Mouse (Mus musculus) heart, postnatal 25 days (tissue): Measurements from ENCODE around the gene Nyap2. TPM values are rescaled to one million over a fixed set of nuclear protein-coding genes. Genes with fewer than 3 reads are reported as not detected.

Source experiments
- DNase-seq: peaks from one replicate; pipeline ENCODE4 v3.0.0; 2022; ENCODE audit warnings: low spot score
- intact Hi-C: fragments of 180-260 bp; cut with DNase I; formaldehyde crosslinking; loops from one replicate; pipeline ENCODE4 v1.15.1; 2025
- total RNA-seq, 2 experiments: library from RNA; stranded (reverse); gene quantifications; 2 replicates each; pipeline ENCODE4 v1.2.3; 2021

Gene Nyap2
- not detected for total RNA-seq

- DNase-seq = no peak
- intact Hi-C loops = no loop called here
Observed at GRCm38 (mm10) chr1:81076831-81077664, at the start of gene Nyap2. Gene Nyap2 (plus strand): TSS chr1:81076950.

DNA sequence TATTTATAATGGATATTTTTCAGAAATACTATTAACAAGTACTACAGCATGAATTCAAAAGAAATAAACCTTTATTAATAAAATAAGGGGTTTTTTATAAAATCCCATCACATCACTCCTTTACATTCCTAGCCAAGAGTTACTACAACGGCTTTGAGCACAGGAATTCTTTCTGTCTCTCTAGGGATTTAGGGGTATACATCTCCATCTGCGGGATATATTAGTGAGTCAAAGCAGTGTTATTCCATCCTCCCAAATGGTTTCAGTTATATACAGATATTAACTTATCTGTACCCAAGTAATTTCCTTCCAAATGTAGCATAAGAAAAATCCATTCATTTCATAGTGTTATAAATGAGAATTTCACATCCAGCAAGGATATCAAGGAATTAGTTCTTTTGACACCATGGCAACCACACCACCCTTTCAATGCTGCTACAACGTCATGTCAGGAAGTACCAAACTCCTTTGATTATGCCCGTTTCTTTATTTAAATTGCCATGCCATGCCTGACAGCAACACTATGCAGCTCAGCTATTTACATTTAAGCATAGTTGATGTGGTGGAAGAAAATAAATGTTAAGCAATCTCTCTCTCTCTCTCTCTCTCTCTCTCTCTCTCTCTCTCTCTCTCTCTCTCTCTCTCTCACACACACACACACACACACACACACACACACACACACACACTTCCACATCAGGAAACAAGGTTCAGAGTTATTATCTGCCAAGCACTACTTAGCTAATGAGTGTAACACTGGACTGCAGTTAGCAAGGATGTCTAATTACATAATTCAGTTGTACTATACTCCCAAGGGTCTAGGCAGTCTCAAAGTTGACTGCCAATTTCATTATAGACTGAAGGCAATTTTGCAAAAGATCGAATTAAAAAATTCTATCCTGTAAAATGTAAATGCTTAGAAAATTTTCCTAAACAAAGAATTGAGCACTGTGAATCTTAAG is 33.6 kb upstream of the Nyap2 start:
- DNase-seq = no peak
- intact Hi-C loops = no loop called here

DNA sequence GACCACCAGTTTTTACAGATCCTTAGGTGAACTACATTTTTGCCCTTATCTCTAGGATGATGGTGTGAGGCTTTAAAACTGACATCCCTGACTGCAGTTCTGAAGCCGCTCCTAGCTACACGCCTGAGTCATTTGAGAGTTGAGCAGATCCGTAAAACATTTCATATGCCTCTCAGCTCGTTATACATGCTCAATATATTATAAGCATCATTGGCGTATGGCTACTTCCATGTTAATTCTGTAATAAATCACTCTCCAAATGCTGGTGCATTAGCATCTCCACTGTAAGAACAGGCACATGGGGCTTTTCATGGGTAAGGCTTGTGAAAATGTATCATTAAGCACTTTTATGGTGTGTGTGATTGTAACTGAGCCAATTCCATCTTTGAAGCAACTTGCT is 18.4 kb upstream of the Nyap2 start:
- DNase-seq = no peak
- intact Hi-C loops = no loop called here

GRCm38 (mm10) chr1:81058835-81059234 is 17.9 kb upstream of the Nyap2 start:
- DNase-seq = no peak
- intact Hi-C loops = no loop called here

- no peak for DNase-seq
- intact Hi-C loops = no loop called here
Observed at GRCm38 (mm10) chr1:81062811-81063210, 13.9 kb upstream of the Nyap2 start.

DNA sequence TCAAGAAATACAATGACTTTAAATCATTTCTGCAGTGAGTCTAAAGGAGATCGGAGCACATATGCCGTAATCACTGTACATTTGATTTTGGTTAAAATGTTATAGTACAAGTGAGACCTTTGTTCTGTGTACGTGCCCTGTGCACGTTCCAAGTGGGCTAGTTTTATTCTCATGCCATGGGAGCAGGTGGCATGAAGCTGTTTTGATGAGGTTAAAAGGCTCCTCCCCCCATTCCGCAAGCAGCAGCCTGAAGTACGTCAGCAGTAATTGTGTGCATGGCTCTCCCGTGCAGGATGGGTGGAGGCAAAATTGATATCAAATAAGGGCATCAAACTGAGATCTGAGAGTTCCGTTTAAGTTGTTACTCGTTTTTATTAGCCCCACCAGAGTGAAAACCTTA is 491 bp upstream of the Nyap2 start:
- DNase-seq = no peak
- intact Hi-C loops = no loop called here

GRCm38 (mm10) chr1:81077665-81078314 is 1.0 kb downstream of the Nyap2 start:
- intact Hi-C loops = no loop called here
- DNase-seq = no peak

DNA sequence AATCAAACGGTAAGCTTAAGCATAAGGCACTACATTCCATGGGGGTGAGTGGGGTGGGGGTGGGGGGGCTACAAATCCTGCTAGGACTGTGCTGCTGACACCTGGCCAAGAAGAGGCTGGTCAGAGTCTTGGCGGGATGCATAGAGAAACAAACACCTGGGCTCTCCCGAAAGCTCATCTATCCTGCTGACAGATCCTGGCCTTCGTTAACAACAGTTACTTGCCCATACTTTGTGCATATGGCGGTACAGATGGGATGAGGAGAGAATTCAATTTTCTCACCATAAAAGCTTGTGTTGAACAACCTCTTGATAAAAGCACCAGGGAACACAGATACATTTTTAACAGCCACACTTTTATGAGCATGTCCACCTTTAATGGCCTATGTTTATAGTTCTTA is 10.7 kb downstream of the Nyap2 start:
- no peak for DNase-seq
- intact Hi-C loops = no loop called here

GRCm38 (mm10) chr1:81090400-81090799 is 13.7 kb downstream of the Nyap2 start:
- intact Hi-C loops = no loop called here
- no peak for DNase-seq

DNA sequence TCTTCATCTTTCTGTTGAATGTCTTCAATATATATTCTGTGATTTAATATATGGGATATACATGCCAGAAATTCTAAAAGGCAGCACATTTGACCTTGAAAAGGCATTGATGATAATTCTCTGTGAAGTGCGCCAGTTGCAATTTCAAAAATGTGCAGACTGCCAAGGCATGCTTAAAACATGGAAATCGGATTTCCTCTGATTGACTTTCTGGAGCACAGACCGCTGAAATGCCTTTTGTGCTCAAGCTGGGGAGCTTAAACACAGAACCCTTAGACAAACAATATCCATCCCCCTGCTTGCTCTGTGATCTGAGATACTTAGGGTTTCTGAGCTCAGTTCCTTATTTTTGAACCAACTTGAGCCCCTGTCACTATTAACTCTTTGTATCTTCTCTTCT is 14.2 kb downstream of the Nyap2 start:
- no peak for DNase-seq
- intact Hi-C loops = no loop called here

- intact Hi-C loops = no loop called here
- no peak for DNase-seq
Observed at GRCm38 (mm10) chr1:81092056-81092455, 15.3 kb downstream of the Nyap2 start.

DNA sequence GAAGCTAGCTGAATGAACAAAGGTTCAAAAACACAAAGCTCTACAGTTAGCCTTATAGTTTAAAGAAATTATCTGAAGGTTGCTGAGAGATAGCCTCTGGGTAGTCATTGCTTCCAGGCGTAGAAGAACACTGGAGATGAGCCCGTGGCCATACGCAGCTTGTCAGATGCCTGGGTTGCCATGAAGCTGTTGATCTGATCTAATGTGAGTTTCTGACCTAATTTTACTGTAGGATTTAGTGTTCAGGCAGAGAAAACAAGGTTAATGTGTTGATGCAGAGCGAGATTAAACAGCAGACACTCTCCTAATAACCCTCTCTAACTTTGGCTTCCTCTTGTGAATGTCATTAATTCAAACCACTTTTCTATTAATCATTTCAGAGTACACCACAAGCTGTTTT is 16.1 kb downstream of the Nyap2 start:
- DNase-seq = no peak
- intact Hi-C loops = no loop called here

DNA sequence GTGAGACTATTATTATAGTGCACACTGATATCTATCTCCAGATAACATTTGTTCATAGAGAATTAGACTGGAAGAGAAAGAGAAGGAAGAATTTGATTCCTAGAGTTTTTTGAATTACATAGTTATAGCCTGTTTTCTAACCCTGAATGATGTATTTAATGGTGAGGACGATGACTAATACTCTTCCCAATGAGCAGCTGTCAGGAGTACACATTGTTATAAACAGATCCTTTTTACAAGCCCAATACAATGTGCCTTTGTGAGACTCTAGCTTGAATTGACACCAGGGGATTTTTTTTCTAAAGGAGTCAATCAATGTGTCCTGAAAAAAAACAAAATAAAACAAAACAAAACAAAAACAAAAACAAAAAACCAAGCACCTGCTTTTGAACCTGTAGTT is 22.2 kb downstream of the Nyap2 start:
- no peak for DNase-seq
- intact Hi-C loops = no loop called here

DNA sequence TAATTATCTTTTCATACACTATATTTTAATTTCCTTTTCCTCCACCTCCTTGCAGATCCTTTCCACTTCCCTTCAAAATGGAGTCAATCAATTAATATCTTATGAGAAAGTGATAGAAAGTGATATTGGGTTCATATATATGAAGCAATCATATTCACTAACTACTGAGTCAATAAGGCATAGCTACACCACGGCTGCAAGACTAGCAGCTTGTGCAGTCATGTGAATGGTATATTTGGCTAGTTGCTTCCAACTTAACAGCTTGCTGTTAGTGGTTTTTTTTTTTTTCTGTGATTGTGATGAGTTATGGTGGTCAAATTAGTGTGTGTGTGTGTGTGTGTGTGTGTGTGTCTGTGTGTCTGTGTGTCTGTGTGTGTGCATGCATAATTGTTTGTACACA is 25.0 kb downstream of the Nyap2 start:
- intact Hi-C loops = no loop called here
- DNase-seq = no peak

GRCm38 (mm10) chr1:81119732-81120131 is 43.0 kb downstream of the Nyap2 start:
- intact Hi-C loops = no loop called here
- DNase-seq = no peak

DNA sequence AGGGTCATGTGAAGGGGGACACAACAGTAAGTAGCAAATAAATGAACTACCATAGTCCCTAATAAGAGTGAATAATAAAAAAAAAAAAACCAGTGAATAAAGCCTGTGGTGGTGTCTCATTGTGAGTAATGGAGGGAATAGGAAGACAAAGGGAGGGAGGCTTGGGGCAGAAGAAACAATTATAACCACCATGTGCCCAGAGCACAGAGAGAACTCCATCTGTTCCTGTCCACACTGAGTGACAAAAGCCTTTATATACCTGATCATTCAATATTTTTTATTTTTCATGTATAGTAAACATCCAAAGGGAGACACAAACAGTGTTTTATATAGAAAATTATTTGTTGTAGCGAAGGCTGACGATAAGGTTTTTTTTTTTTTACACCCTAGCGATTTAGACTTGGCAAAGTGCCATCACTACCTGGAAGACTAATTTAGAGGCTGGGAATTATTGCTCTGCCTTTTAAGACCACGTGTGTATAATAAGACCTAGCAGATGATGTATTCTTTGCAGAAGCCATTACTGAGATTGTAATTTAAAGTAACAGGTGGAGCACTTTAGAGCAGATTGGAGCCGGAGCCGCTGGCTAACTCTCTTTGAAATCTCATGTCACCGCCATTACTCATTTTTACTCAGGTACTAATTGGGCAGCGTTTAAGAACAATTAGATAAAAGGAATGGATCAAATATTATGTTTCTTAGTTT is 55.4 kb downstream of the Nyap2 start:
- DNase-seq = no peak
- intact Hi-C loops = no loop called here

GRCm38 (mm10) chr1:81143855-81144254 is 67.1 kb downstream of the Nyap2 start:
- intact Hi-C loops = no loop called here

DNA sequence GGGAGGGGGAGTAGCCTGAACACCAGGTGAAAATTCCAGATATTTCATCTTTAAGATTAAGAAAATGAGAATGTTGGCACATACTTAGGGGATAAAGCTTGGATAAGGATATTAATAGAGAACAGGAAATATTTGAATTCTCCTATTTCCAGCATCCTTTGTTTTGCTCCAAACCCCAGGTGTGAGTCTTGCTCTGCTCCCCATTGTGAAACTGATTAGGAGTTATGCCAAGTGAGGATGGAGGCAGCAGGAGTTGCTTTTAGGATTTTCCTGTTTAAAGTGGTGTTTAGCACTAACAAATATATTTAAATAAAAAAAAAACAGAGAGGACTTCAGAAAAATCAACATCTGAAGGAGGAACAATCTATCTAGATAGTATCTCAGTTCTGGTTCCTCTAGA is 68.8 kb downstream of the Nyap2 start:
- no peak for DNase-seq
- intact Hi-C loops = no loop called here

More at GRCm38 (mm10) chr1:81143855-81144254, 67.1 kb downstream of the Nyap2 start:
- DNase-seq = no peak

GRCm38 (mm10) chr1:81169245-81169644 is 92.5 kb downstream of the Nyap2 start:
- DNase-seq = no peak
- intact Hi-C loops = no loop called here

GRCm38 (mm10) chr1:81172703-81173102 is 96.0 kb downstream of the Nyap2 start:
- intact Hi-C loops = no loop called here
- DNase-seq = no peak
